Mouse (Mus musculus) inflammation-experienced regulatory T-cells (primary cell): ENCODE results near the gene Tmem120b. TPM values are rescaled to one million over a fixed set of nuclear protein-coding genes. Genes with fewer than 3 reads are reported as not detected.

Experiments used
- polyA plus RNA-seq, 2 experiments: library from polyadenylated mRNA; unstranded; fragments of 100-300 nt; shearing (Covaris generic); gene quantifications; one replicate each; pipeline ENCODE4 v1.2.1; 2017

Gene Tmem120b
- polyA plus RNA-seq: 1 to 10 TPM; 5.2 to 7.4 TPM

GRCm38 (mm10) chr5:123068115-123068514, at the start of gene Tmem120b:
Gene Tmem120b, plus strand, starts transcription at chr5:123068415.

GRCm38 (mm10) chr5:123046916-123047315, 21.3 kb upstream of the Tmem120b start, which contains the start of gene Morn3:
Gene Morn3, minus strand, starts transcription at chr5:123047016.

DNA sequence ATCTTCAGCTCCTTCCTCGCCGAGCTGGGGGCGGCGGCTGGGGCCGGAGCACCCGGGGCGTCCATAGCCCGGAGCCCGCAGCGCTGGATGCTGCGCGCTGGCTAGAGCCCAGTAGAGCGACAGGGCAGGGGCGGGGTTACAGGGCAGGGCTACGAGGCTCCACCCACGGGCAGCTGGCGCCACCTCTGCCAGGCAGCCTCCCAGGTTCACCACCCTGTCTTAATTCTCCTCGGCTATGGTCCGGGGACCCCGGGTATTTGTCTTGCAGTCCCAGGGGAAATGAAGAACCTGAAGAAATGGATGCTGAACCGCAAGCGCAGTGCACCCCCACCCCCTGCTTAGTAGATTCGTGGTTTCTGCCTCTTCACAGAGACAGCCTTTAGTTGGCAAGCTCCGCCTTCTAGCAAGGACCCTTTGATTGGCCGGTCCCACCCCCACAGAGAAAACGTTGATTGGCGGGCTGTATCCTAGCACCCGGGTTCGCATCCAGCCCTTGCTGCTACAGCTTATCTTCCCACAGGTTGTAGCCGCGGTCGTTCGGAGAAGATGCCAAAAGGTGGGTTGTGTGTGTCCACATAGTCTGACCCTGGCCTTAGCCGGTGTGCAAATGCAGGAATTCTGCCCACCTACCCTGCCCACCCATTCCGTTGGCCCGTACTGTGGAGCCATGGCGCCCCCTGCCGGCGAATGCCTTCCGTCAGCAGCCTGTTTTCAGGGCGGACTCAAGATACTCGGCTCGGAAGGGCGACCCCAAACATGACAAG, 64.3 kb downstream of the Tmem120b start, which contains the start of gene Rhof:
TSS of gene Rhof (minus strand) at position 385 of the 764 bp plus-strand sequence.

GRCm38 (mm10) chr5:123142161-123143157, 74.2 kb downstream of the Tmem120b start, which contains the start of gene Setd1b:
Gene Setd1b, plus strand, starts transcription at chr5:123142193.

Other genes starting within 250 kb of the Tmem120b start
- gene Anapc5, start 247.1 kb upstream of the Tmem120b start, polyA plus RNA-seq: 100 to 1,000 TPM; 175 to 285 TPM
- 10 to 100 TPM; 36.3 to 42.1 TPM for gene Rnf34, start 218.4 kb upstream of the Tmem120b start, polyA plus RNA-seq
- gene Kdm2b, start 78.6 kb upstream of the Tmem120b start, polyA plus RNA-seq: 10 to 100 TPM; 27.9 to 34.6 TPM
- gene Orai1, start 53.3 kb upstream of the Tmem120b start, polyA plus RNA-seq: 100 to 1,000 TPM; 141 to 160 TPM
- 1 to 10 TPM in 1 of 2 experiments, under 1 TPM in 1; 0.95 to 2.7 TPM for gene Morn3, start 21.4 kb upstream of the Tmem120b start, polyA plus RNA-seq
- gene Rhof, start 64.3 kb downstream of the Tmem120b start, polyA plus RNA-seq: 100 to 1,000 TPM; 197 to 225 TPM
- gene Setd1b, start 73.8 kb downstream of the Tmem120b start, polyA plus RNA-seq: 1 to 10 TPM; 8.2 to 9.2 TPM
- 10 to 100 TPM; 47.8 to 56.9 TPM for gene Psmd9, start 101.0 kb downstream of the Tmem120b start, polyA plus RNA-seq
- 1 to 10 TPM in 1 of 2 experiments, not detected in 1; 1.8 TPM for gene Hpd, start 114.3 kb downstream of the Tmem120b start, polyA plus RNA-seq
- gene Wdr66, start 183.7 kb downstream of the Tmem120b start, polyA plus RNA-seq: 1 to 10 TPM; 1.8 to 3.1 TPM